Mouse (Mus musculus): ENCODE measurements around the gene Dnah9. TPM values are rescaled to one million over a fixed set of nuclear protein-coding genes. Genes with fewer than 3 reads are reported as not detected.

The Dnah9 gene
- polyA plus RNA-seq, 1 experiment from 2014 or later = 1.4 TPM

DNA sequence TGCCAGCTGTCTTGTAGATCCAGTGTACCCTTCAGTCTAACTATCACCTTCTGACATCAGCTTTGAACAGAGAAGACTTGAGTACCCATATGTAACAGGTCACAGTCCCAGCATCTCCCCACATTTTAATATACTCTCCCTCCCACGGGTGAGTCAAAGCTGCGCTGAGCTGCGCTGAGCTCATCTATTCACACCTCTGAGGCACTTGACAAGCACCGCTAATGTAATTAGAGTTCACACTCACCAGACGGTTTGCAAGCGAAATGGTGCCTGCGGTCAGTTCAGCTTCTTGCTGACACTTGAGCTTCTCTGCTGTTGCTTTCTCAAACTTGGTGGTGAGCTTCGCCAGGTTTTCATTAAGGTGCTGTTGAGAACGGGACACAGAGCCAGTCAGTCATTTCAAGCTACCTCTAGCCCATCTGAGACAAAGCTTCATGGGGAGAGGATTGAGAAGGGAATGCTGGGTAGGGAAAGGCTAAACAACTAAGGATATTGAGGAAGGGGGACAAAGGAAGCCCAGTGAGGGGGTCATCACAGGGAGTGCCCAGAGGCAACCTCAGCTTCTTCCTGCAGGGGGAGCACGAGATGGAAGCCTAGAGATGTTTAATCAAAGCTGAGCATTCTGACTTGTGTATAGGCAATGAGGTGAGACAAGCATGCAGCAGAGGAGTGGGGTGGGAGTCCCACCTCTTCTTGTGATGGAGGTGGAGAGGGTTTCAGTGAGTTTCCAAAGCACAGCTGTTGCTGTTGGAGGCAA, 249.7 kb downstream of the Dnah9 start:
- ATAC-seq (replicated peaks) = no peak
- H3K4me2 ChIP-seq (replicated peaks) = no peak overlapping the region
- H3K27me3 ChIP-seq = no peaks in the 10 kb centered on the region
- H3K9me3 ChIP-seq = no peaks in the 10 kb centered on the region
- WGBS = 61% methylated on average over 10 of the region's 10 CpGs
- no peak overlapping the region for H3K27ac ChIP-seq (replicated peaks)
- no peaks in the 10 kb centered on the region for H3K4me1 ChIP-seq
- H3K36me3 ChIP-seq = no peaks in the 10 kb centered on the region
- H3K4me3 ChIP-seq = no peak overlapping the region
- no peak overlapping the region for H3K9ac ChIP-seq (replicated peaks)

DNA sequence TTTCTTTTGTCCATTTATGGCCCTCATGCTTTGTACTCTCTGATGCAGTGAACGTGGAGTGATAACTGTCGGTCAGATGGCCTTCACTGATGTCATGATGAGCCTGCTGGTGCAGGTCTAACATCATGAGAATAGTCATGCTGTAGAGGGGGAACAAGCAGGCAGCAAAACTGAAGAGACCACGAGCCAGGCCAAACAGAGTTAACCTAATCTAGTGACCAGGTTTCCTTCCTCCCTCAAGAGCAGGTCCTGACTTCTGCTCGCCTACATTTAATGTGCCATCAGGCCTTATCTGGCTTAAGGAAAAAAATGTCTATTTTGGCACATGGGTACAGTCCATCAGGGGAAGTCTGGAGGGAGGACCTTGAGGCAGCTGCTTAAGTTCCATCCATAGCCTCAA, 259.2 kb downstream of the Dnah9 start:
- no peaks in the 10 kb centered on the region for H3K27me3 ChIP-seq
- no peak overlapping the region for H3K9ac ChIP-seq (replicated peaks)
- H3K4me3 ChIP-seq = no peak overlapping the region
- no peak overlapping the region for H3K27ac ChIP-seq (replicated peaks)
- no peaks in the 10 kb centered on the region for H3K9me3 ChIP-seq
- no peaks in the 10 kb centered on the region for H3K4me1 ChIP-seq
- ATAC-seq (replicated peaks) = no peak
- no peak overlapping the region for H3K4me2 ChIP-seq (replicated peaks)
- H3K36me3 ChIP-seq = no peaks in the 10 kb centered on the region
- WGBS = 82% methylated on average over 4 of the region's 4 CpGs

- Histone ChIP-seq H3K27me3 (no peaks in the 10 kb centered on the region), H3K9ac (replicated peaks) (no peak overlapping the region), H3K27ac (replicated peaks) (no peak overlapping the region), H3K36me3 (no peaks in the 10 kb centered on the region), H3K9me3 (no peaks in the 10 kb centered on the region), H3K4me3 (no peak overlapping the region), H3K4me1 (no peaks in the 10 kb centered on the region), H3K4me2 (replicated peaks) (no peak overlapping the region)
- WGBS = 55% methylated on average over 2 of the region's 2 CpGs
- ATAC-seq (replicated peaks) = no peak; the same call in 1 of the 2 replicates
Observed at GRCm38 (mm10) chr11:65905487-65905886, 262.9 kb downstream of the Dnah9 start.

DNA sequence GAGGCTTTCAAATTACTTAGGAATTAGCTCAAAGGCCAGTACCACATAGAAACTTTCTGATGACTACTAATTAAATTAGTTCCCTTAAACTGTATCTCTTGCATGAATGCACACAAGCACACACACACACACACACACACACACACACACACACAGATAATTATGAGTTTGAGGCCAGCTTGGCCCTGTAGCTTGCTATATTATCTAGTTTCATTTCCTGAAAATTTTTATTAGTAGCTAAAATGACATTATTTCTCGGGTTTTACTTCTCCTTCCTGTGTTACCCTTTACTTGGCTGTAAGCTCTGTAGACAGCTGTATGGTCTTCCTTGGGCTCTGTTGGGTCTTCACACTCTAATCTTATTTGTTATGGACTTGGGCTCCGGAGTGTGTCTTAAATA, 264.4 kb downstream of the Dnah9 start:
- Histone ChIP-seq H3K36me3 (no peaks in the 10 kb centered on the region), H3K4me2 (replicated peaks) (no peak overlapping the region), H3K27ac (replicated peaks) (no peak overlapping the region), H3K27me3 (no peaks in the 10 kb centered on the region), H3K4me3 (no peak overlapping the region), H3K9me3 (no peaks in the 10 kb centered on the region), H3K9ac (replicated peaks) (no peak overlapping the region), H3K4me1 (no peaks in the 10 kb centered on the region)
- no peak for ATAC-seq (replicated peaks)
- 84% methylated on average over 2 of the region's 2 CpGs for WGBS

GRCm38 (mm10) chr11:65881465-65881864, 286.9 kb downstream of the Dnah9 start:
- H3K36me3 ChIP-seq = no peaks in the 10 kb centered on the region
- H3K27me3 ChIP-seq = no peaks in the 10 kb centered on the region
- no peak for ATAC-seq (replicated peaks)
- no peak overlapping the region for H3K4me2 ChIP-seq (replicated peaks)
- no peak overlapping the region for H3K4me3 ChIP-seq
- H3K9ac ChIP-seq (replicated peaks) = no peak overlapping the region
- 94% methylated on average over 2 of the region's 2 CpGs for WGBS
- peaks cover 15% of the 10 kb centered on the region for H3K4me1 ChIP-seq
- no peak overlapping the region for H3K27ac ChIP-seq (replicated peaks)
- no peaks in the 10 kb centered on the region for H3K9me3 ChIP-seq

GRCm38 (mm10) chr11:65877146-65877775, 291.1 kb downstream of the Dnah9 start:
- ATAC-seq (replicated peaks) = no peak
- Histone ChIP-seq H3K9ac (replicated peaks) (no peak overlapping the region), H3K9me3 (no peaks in the 10 kb centered on the region), H3K27me3 (peaks cover 7% of the 10 kb centered on the region; the same call in 1 of the 2 replicates), H3K4me1 (peaks cover 15% of the 10 kb centered on the region), H3K27ac (replicated peaks) (no peak overlapping the region), H3K4me3 (no peak overlapping the region), H3K4me2 (replicated peaks) (no peak overlapping the region), H3K36me3 (no peaks in the 10 kb centered on the region)
- WGBS = 3% methylated on average over 1 of the region's 1 CpGs

DNA sequence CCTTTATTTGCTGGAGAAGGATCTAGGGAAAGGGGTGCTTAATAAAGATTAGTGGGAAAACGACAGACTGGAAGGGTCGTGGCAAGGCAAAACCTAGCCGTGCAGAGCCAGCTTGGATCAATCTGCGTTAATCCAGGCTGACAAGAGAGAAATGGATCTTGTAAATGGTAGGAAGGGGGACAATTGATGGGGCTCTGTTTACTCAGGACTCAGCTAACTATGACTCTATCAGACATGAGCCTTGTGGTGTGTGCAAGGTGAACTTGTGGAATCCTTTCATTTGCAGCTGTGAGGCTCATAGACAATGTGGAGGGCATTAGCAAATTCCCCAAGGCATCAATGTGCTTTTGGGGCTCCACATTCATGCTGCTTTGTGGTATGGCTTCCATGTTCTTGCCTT, 306.9 kb downstream of the Dnah9 start:
- ATAC-seq (replicated peaks) = no peak
- H3K36me3 ChIP-seq = no peaks in the 10 kb centered on the region
- no peaks in the 10 kb centered on the region for H3K4me1 ChIP-seq
- no peak overlapping the region for H3K27ac ChIP-seq (replicated peaks)
- no peaks in the 10 kb centered on the region for H3K27me3 ChIP-seq
- H3K9me3 ChIP-seq = no peaks in the 10 kb centered on the region
- 24% methylated on average over 4 of the region's 4 CpGs for WGBS
- no peak overlapping the region for H3K4me3 ChIP-seq
- H3K9ac ChIP-seq (replicated peaks) = no peak overlapping the region
- no peak overlapping the region for H3K4me2 ChIP-seq (replicated peaks)

DNA sequence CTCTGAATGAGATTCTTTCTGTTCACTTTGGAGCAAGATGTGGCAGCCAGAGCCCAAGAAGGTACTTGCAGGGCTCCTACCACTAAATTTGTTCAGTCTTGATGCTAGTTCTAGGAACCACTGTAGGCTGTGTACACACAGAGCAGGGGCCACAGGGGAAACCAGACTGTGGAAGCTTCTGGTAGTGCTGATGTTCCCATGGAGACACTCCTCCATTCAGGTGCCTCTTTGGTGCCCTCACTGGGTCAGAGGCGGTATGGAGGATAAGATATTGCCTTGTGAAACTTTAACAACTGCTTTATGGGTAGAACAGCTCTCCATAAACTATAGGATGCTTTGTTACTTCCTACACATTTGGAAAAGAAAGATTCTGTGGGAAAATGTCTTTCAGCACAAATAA, 316.3 kb downstream of the Dnah9 start:
- Histone ChIP-seq H3K27ac (replicated peaks) (no peak overlapping the region), H3K36me3 (no peaks in the 10 kb centered on the region), H3K4me3 (no peak overlapping the region), H3K27me3 (no peaks in the 10 kb centered on the region), H3K4me2 (replicated peaks) (no peak overlapping the region), H3K9ac (replicated peaks) (no peak overlapping the region), H3K4me1 (no peaks in the 10 kb centered on the region), H3K9me3 (no peaks in the 10 kb centered on the region)
- WGBS = 21% methylated on average over 1 of the region's 1 CpGs
- ATAC-seq (replicated peaks) = no peak

GRCm38 (mm10) chr11:65846446-65846845, 321.9 kb downstream of the Dnah9 start:
- Histone ChIP-seq H3K4me3 (no peak overlapping the region), H3K27ac (replicated peaks) (no peak overlapping the region), H3K4me2 (replicated peaks) (no peak overlapping the region), H3K36me3 (no peaks in the 10 kb centered on the region), H3K9me3 (no peaks in the 10 kb centered on the region), H3K9ac (replicated peaks) (no peak overlapping the region), H3K27me3 (no peaks in the 10 kb centered on the region), H3K4me1 (no peaks in the 10 kb centered on the region)
- no peak for ATAC-seq (replicated peaks)
- whole genome bisulfite sequencing = 90% methylated on average over 5 of the region's 5 CpGs

GRCm38 (mm10) chr11:65838999-65839398, 329.4 kb downstream of the Dnah9 start:
- Histone ChIP-seq H3K9me3 (no peaks in the 10 kb centered on the region), H3K9ac (replicated peaks) (no peak overlapping the region), H3K4me2 (replicated peaks) (no peak overlapping the region), H3K4me3 (no peak overlapping the region), H3K27me3 (no peaks in the 10 kb centered on the region), H3K36me3 (no peaks in the 10 kb centered on the region), H3K27ac (replicated peaks) (no peak overlapping the region), H3K4me1 (no peaks in the 10 kb centered on the region)
- WGBS = 61% methylated on average over 8 of the region's 8 CpGs
- peak; percentile 35; the same call in 1 of the 2 replicates for ATAC-seq (replicated peaks)

DNA sequence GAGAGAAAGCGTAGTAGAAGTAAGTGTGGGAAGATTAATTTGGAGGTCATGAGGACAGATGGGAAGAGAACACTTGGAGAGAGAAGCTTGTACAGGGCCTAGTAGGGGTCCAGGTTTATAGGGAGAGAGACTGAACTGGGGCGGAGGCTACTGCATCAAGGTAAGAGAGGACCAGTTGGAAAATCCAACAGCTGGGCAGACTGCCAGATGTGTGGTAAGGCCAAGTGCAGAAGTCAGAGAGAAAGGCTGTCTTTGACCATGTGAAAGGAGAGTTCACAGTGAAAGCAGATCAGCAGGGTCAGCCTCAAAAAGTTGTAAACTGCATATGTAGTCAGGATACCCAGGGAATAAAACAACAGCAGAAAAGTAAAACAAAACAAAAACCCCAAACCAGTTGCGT, 343.8 kb downstream of the Dnah9 start:
- no peak overlapping the region for H3K4me2 ChIP-seq (replicated peaks)
- H3K9me3 ChIP-seq = no peaks in the 10 kb centered on the region
- H3K36me3 ChIP-seq = peaks cover 30% of the 10 kb centered on the region
- no peaks in the 10 kb centered on the region for H3K27me3 ChIP-seq
- WGBS = 94% methylated on average over 3 of the region's 3 CpGs
- H3K4me3 ChIP-seq = no peak overlapping the region
- no peak overlapping the region for H3K27ac ChIP-seq (replicated peaks)
- no peaks in the 10 kb centered on the region for H3K4me1 ChIP-seq
- no peak for ATAC-seq (replicated peaks)
- H3K9ac ChIP-seq (replicated peaks) = no peak overlapping the region

- H3K4me3 ChIP-seq = no peak overlapping the region
- H3K27ac ChIP-seq (replicated peaks) = no peak overlapping the region
- H3K4me2 ChIP-seq (replicated peaks) = no peak overlapping the region
- H3K27me3 ChIP-seq = no peaks in the 10 kb centered on the region
- ATAC-seq (replicated peaks) = peak; percentile 83
- peaks cover 12% of the 10 kb centered on the region for H3K4me1 ChIP-seq
- no peak overlapping the region for H3K9ac ChIP-seq (replicated peaks)
- peaks cover 29% of the 10 kb centered on the region for H3K36me3 ChIP-seq
- WGBS = 9% methylated on average over 7 of the region's 7 CpGs
- H3K9me3 ChIP-seq = no peaks in the 10 kb centered on the region
Observed at GRCm38 (mm10) chr11:65820877-65821276, 347.5 kb downstream of the Dnah9 start.

Measured in forebrain, embryonic 15.5 days (tissue).